Mouse (Mus musculus): Measurements from ENCODE around the gene Frs3. TPM values are rescaled to one million over a fixed set of nuclear protein-coding genes. Genes with fewer than 3 reads are reported as not detected.

Frs3 gene
- polyA plus RNA-seq, 1 experiment from 2014 or later, result 16.1 TPM

- Histone ChIP-seq H3K4me1 (ENCODE audit: control insufficient read depth, insufficient read depth, low read length) (peaks cover 6% of the 10 kb centered on the region), H3K4me3 (ENCODE audit: low read depth, low read length) (no peak overlapping the region), H3K9me3 (replicated peaks; ENCODE audit: control insufficient read depth, low read length) (no peaks in the 10 kb centered on the region), H3K4me2 (ENCODE audit: low read length) (no peak overlapping the region), H3K36me3 (ENCODE audit: control insufficient read depth, insufficient read depth, low read length) (peaks cover 71% of the 10 kb centered on the region), H3K27ac (ENCODE audit: low read depth, low read length) (no peak overlapping the region), H3K9ac (ENCODE audit: low read length) (no peak overlapping the region), H3K27me3 (replicated peaks; ENCODE audit: control insufficient read depth, insufficient read depth, low read length) (no peaks in the 10 kb centered on the region)
- ATAC-seq (no peak), DNase-seq (ENCODE audit: low spot score) (no peak)
- 87% methylated on average over 4 of the region's 4 CpGs for WGBS
These were observed 6.0 kb upstream of the Frs3 start for GRCm38 (mm10) chr17:47682836-47683235.

GRCm38 (mm10) chr17:47687409-47688343, 1.2 kb upstream of the Frs3 start:
- WGBS, result under 1% methylated on average over 69 of the region's 70 CpGs
- Histone ChIP-seq H3K36me3 (ENCODE audit: control insufficient read depth, insufficient read depth, low read length) (peaks cover 26% of the 10 kb centered on the region), H3K9me3 (replicated peaks; ENCODE audit: control insufficient read depth, low read length) (no peaks in the 10 kb centered on the region), H3K4me1 (ENCODE audit: control insufficient read depth, insufficient read depth, low read length) (peaks cover 12% of the 10 kb centered on the region), H3K27ac (ENCODE audit: low read depth, low read length) (peak overlapping the region; percentile 75), H3K4me2 (ENCODE audit: low read length) (peak overlapping the region; percentile 96), H3K4me3 (ENCODE audit: low read depth, low read length) (peak overlapping the region; percentile 81), H3K9ac (ENCODE audit: low read length) (peak overlapping the region; percentile 85), H3K27me3 (replicated peaks; ENCODE audit: control insufficient read depth, insufficient read depth, low read length) (no peaks in the 10 kb centered on the region)
- ATAC-seq (peak; percentile 89), DNase-seq (ENCODE audit: low spot score) (peak; percentile 99)

GRCm38 (mm10) chr17:47688344-47688607, 554 bp upstream of the Frs3 start, which contains the start of gene Tomm6:
Gene Tomm6, minus strand, starts transcription at chr17:47688386.
- peaks cover 12% of the 10 kb centered on the region for H3K4me1 ChIP-seq (ENCODE audit: control insufficient read depth, insufficient read depth, low read length)
- WGBS, result 2% methylated on average over 9 of the region's 9 CpGs
- H3K4me2 ChIP-seq (ENCODE audit: low read length), result peak within 1 kb of the TSS; percentile 96
- peak within 1 kb of the TSS; percentile 85 for H3K9ac ChIP-seq (ENCODE audit: low read length)
- peak within 1 kb of the TSS; percentile 81 for H3K4me3 ChIP-seq (ENCODE audit: low read depth, low read length)
- no peak for DNase-seq (ENCODE audit: low spot score)
- no peaks in the 10 kb centered on the region for H3K27me3 ChIP-seq (replicated peaks; ENCODE audit: control insufficient read depth, insufficient read depth, low read length)
- H3K27ac ChIP-seq (ENCODE audit: low read depth, low read length), result peak within 1 kb of the TSS; percentile 75
- no peak for ATAC-seq
- peaks cover 20% of the 10 kb centered on the region for H3K36me3 ChIP-seq (ENCODE audit: control insufficient read depth, insufficient read depth, low read length)
- H3K9me3 ChIP-seq (replicated peaks; ENCODE audit: control insufficient read depth, low read length), result no peaks in the 10 kb centered on the region

- no peaks in the 10 kb centered on the region for H3K9me3 ChIP-seq (replicated peaks; ENCODE audit: control insufficient read depth, low read length)
- peaks cover 8% of the 10 kb centered on the region for H3K36me3 ChIP-seq (ENCODE audit: control insufficient read depth, insufficient read depth, low read length)
- no peak overlapping the region for H3K27ac ChIP-seq (ENCODE audit: low read depth, low read length)
- ATAC-seq (no peak), DNase-seq (ENCODE audit: low spot score) (no peak)
- peak overlapping the region; percentile 96 for H3K4me2 ChIP-seq (ENCODE audit: low read length)
- H3K9ac ChIP-seq (ENCODE audit: low read length), result no peak overlapping the region
- H3K4me1 ChIP-seq (ENCODE audit: control insufficient read depth, insufficient read depth, low read length), result peaks cover 16% of the 10 kb centered on the region
- 81% methylated on average over 8 of the region's 8 CpGs for WGBS
- H3K4me3 ChIP-seq (ENCODE audit: low read depth, low read length), result no peak overlapping the region
- H3K27me3 ChIP-seq (replicated peaks; ENCODE audit: control insufficient read depth, insufficient read depth, low read length), result 0 out of 2 replicates have a peak, but pooled peaks cover 5% of the 10 kb centered on the region
These were observed 1.1 kb downstream of the Frs3 start for GRCm38 (mm10) chr17:47689894-47690293.

- DNase-seq (ENCODE audit: low spot score) (no peak), ATAC-seq (no peak)
- H3K9ac ChIP-seq (ENCODE audit: low read length), result no peak overlapping the region
- 0 out of 2 replicates have a peak, but pooled peaks cover 5% of the 10 kb centered on the region for H3K27me3 ChIP-seq (replicated peaks; ENCODE audit: control insufficient read depth, insufficient read depth, low read length)
- no peaks in the 10 kb centered on the region for H3K9me3 ChIP-seq (replicated peaks; ENCODE audit: control insufficient read depth, low read length)
- no peak overlapping the region for H3K27ac ChIP-seq (ENCODE audit: low read depth, low read length)
- peaks cover 16% of the 10 kb centered on the region for H3K4me1 ChIP-seq (ENCODE audit: control insufficient read depth, insufficient read depth, low read length)
- H3K4me2 ChIP-seq (ENCODE audit: low read length), result no peak overlapping the region
- no peaks in the 10 kb centered on the region for H3K36me3 ChIP-seq (ENCODE audit: control insufficient read depth, insufficient read depth, low read length)
- H3K4me3 ChIP-seq (ENCODE audit: low read depth, low read length), result no peak overlapping the region
- WGBS, result 89% methylated on average over 3 of the region's 3 CpGs
These were observed 2.8 kb downstream of the Frs3 start for GRCm38 (mm10) chr17:47691650-47692049.

- DNase-seq (ENCODE audit: low spot score), result no peak
- H3K9ac ChIP-seq (ENCODE audit: low read length), result peak overlapping the region; percentile 80; the same call in 1 of the 2 replicates
- no peaks in the 10 kb centered on the region for H3K36me3 ChIP-seq (ENCODE audit: control insufficient read depth, insufficient read depth, low read length)
- H3K9me3 ChIP-seq (replicated peaks; ENCODE audit: control insufficient read depth, low read length), result no peaks in the 10 kb centered on the region
- H3K4me1 ChIP-seq (ENCODE audit: control insufficient read depth, insufficient read depth, low read length), result peaks cover 10% of the 10 kb centered on the region
- peak overlapping the region; percentile 77 for H3K4me2 ChIP-seq (ENCODE audit: low read length)
- no peak for ATAC-seq
- H3K4me3 ChIP-seq (ENCODE audit: low read depth, low read length), result peak overlapping the region; percentile 71
- WGBS, result 36% methylated on average over 13 of the region's 13 CpGs
- H3K27ac ChIP-seq (ENCODE audit: low read depth, low read length), result no peak overlapping the region
- 0 out of 2 replicates have a peak, but pooled peaks cover 5% of the 10 kb centered on the region for H3K27me3 ChIP-seq (replicated peaks; ENCODE audit: control insufficient read depth, insufficient read depth, low read length)
These were observed 5.0 kb downstream of the Frs3 start for GRCm38 (mm10) chr17:47693671-47694441.

GRCm38 (mm10) chr17:47694442-47694502, 5.4 kb downstream of the Frs3 start, which contains the start of gene Gm21981:
Gene Gm21981, minus strand, starts transcription at chr17:47694455.
- H3K27me3 ChIP-seq (replicated peaks; ENCODE audit: control insufficient read depth, insufficient read depth, low read length), result 0 out of 2 replicates have a peak, but pooled peaks cover 5% of the 10 kb centered on the region
- DNase-seq (ENCODE audit: low spot score) (no peak), ATAC-seq (no peak)
- peak within 1 kb of the TSS; percentile 71 for H3K4me3 ChIP-seq (ENCODE audit: low read depth, low read length)
- H3K27ac ChIP-seq (ENCODE audit: low read depth, low read length), result no peak within 1 kb of the TSS
- H3K9me3 ChIP-seq (replicated peaks; ENCODE audit: control insufficient read depth, low read length), result no peaks in the 10 kb centered on the region
- H3K36me3 ChIP-seq (ENCODE audit: control insufficient read depth, insufficient read depth, low read length), result no peaks in the 10 kb centered on the region
- peak within 1 kb of the TSS; percentile 80 for H3K9ac ChIP-seq (ENCODE audit: low read length)
- peak within 1 kb of the TSS; percentile 77 for H3K4me2 ChIP-seq (ENCODE audit: low read length)
- peaks cover 9% of the 10 kb centered on the region for H3K4me1 ChIP-seq (ENCODE audit: control insufficient read depth, insufficient read depth, low read length)
- 0% methylated on average over 3 of the region's 3 CpGs for WGBS

GRCm38 (mm10) chr17:47694503-47695336, 5.9 kb downstream of the Frs3 start, which contains the start of gene Prickle4:
Gene Prickle4, minus strand, starts transcription at chr17:47694736.
- H3K9me3 ChIP-seq (replicated peaks; ENCODE audit: control insufficient read depth, low read length), result no peaks in the 10 kb centered on the region
- peak within 1 kb of the TSS; percentile 71 for H3K4me3 ChIP-seq (ENCODE audit: low read depth, low read length)
- no peak within 1 kb of the TSS for H3K27ac ChIP-seq (ENCODE audit: low read depth, low read length)
- H3K4me1 ChIP-seq (ENCODE audit: control insufficient read depth, insufficient read depth, low read length), result peaks cover 5% of the 10 kb centered on the region
- H3K36me3 ChIP-seq (ENCODE audit: control insufficient read depth, insufficient read depth, low read length), result no peaks in the 10 kb centered on the region
- peak; percentile 97 for DNase-seq (ENCODE audit: low spot score)
- peak; percentile 97 for ATAC-seq
- H3K9ac ChIP-seq (ENCODE audit: low read length), result peak within 1 kb of the TSS; percentile 80
- under 1% methylated on average over 54 of the region's 82 CpGs for WGBS
- 0 out of 2 replicates have a peak, but pooled peaks cover 5% of the 10 kb centered on the region for H3K27me3 ChIP-seq (replicated peaks; ENCODE audit: control insufficient read depth, insufficient read depth, low read length)
- H3K4me2 ChIP-seq (ENCODE audit: low read length), result peak within 1 kb of the TSS; percentile 77

Measured in forebrain, embryonic 14.5 days (tissue).